Mouse (Mus musculus): ENCODE data around the gene Arhgef25.

DNA sequence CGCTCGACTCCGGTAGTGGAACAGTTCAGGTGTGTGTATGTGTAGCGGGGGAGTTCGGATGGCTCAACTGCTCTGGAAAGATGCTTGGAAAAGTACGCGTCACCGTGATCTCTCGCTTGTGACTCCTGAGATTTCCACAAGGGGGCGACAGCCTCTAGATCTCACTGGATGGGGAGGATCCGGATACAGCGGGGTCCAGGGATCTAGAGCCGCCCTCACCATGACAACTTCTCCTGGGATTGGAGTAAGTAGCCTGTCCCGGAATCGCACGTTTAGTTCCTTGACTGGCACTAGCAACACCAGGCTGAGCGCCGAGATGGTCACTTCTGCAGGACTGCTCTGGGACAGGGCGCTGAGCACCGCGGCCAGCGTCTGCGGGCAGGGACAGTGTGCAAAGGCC, 12.2 kb downstream of the Arhgef25 start:
- peak; percentile 64 for TF ChIP-seq CTCF (IDR thresholded peaks at IDR 0.05; ENCODE audit: insufficient read depth, low read depth, low read length)
- TF ChIP-seq POLR2A (IDR thresholded peaks at IDR 0.05; ENCODE audit: insufficient read depth, low read depth, low read length), result no peak

All from olfactory bulb, adult 2 months (tissue).